Mouse (Mus musculus) testis, adult 2 months (tissue): ENCODE results near the gene Rasgrp1.

Source experiments
- CTCF ChIP-seq: fragments of 200-500 bp; IDR thresholded peaks from 2 replicates; pipeline ENCODE4 v1.5.1; 2012; ENCODE audit warnings: low read depth, mild to moderate bottlenecking, inconsistent platforms, low read length, moderate library complexity; ENCODE audit not compliant: control insufficient read depth, insufficient read depth, insufficient replicate concordance
- POLR2A ChIP-seq: fragments of 200-500 bp; IDR thresholded peaks from 2 replicates; pipeline ENCODE4 v1.6.1; 2012; ENCODE audit warnings: low read depth, mild to moderate bottlenecking, inconsistent platforms, low read length, moderate library complexity; ENCODE audit not compliant: control insufficient read depth

- no peak for TF ChIP-seq CTCF
- no peak for TF ChIP-seq POLR2A
Measured at GRCm38 (mm10) chr2:117366478-117366877, 23.7 kb upstream of the Rasgrp1 start.
